Mouse (Mus musculus) lung, adult 2 months (tissue): Measurements from ENCODE around the gene Zfp609. TPM values are rescaled to one million over a fixed set of nuclear protein-coding genes. Genes with fewer than 3 reads are reported as not detected.
"Not testable (repeated sequence)": the region's sequence is repeated elsewhere in the genome, so short reads cannot be mapped to it uniquely, and the experiment has no call there.

ENCODE experiments used
- DNase-seq: peaks from one replicate; pipeline ENCODE4 v3.0.0; 2022
- H3K4me1 ChIP-seq: fragments of 200-500 bp; 2 replicates; pipeline ENCODE4 v1.6.1; 2011; ENCODE audit warnings: low read length; ENCODE audit not compliant: control insufficient read depth, insufficient read depth
- H3K4me3 ChIP-seq: fragments of 200-500 bp; replicated peaks from 2 replicates; pipeline ENCODE3; 2011; ENCODE audit warnings: low read depth, mild to moderate bottlenecking, control low read depth, low read length; ENCODE audit errors: extremely low read depth
- CTCF ChIP-seq: fragments of 200-500 bp; IDR thresholded peaks from 2 replicates; pipeline ENCODE4 v1.5.1; 2011; ENCODE audit warnings: mild to moderate bottlenecking, low read length, control low read depth; ENCODE audit not compliant: insufficient read depth
- POLR2A ChIP-seq: fragments of 200-500 bp; IDR thresholded peaks from 2 replicates; pipeline ENCODE4 v1.6.1; 2011; ENCODE audit warnings: low read depth, mild to moderate bottlenecking, control low read depth, low read length, borderline replicate concordance; ENCODE audit errors: extremely low read depth
- WGBS: fragments of 180-500 bp; shearing (Covaris S2); methylation state at CpG from one replicate; pipeline ENCODE4 v1.1.7; 2018; 5-methylcytosine and 5-hydroxymethylcytosine counted together
- polyA plus RNA-seq: library from polyadenylated mRNA; depleted of rRNA; stranded (reverse); fragments of >200 nt; gene quantifications from 2 replicates; pipeline ENCODE4 v1.2.3, GENCODE M21; 2012

Gene Zfp609
- polyA plus RNA-seq, 1 experiment = 11.7 TPM

DNA sequence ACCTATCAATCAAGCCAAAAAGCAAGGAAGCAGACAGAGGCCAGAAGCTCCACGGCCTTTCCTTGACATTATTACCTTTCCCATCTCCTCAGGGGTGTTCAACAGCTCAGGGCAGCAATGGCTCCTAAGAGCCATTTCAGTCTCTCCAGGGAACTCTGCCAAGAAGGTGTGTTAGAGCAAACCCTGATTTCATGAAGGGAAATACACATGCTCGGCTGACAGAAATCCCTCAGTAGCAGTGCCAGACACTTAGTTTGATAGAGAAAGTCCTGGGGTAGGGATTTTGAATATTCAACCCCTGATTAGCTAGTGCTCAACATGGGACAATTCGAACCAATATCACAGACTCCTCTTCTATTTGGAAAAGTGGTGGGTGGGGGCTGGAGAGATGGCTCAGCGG, 36.3 kb downstream of the Zfp609 start:
- TF ChIP-seq CTCF (no peak), POLR2A (no peak)
- Histone ChIP-seq H3K4me3 (no peak overlapping the region), H3K4me1 (peaks cover 21% of the 10 kb centered on the region)
- WGBS = 54% methylated on average over 4 of the region's 4 CpGs
- DNase-seq = no peak

GRCm38 (mm10) chr9:65789788-65790187, 37.6 kb downstream of the Zfp609 start:
- Histone ChIP-seq H3K4me3 (no peak overlapping the region), H3K4me1 (peaks cover 21% of the 10 kb centered on the region)
- DNase-seq = no peak
- 72% methylated on average over 3 of the region's 3 CpGs for WGBS
- TF ChIP-seq POLR2A = no peak
- no peak for TF ChIP-seq CTCF

DNA sequence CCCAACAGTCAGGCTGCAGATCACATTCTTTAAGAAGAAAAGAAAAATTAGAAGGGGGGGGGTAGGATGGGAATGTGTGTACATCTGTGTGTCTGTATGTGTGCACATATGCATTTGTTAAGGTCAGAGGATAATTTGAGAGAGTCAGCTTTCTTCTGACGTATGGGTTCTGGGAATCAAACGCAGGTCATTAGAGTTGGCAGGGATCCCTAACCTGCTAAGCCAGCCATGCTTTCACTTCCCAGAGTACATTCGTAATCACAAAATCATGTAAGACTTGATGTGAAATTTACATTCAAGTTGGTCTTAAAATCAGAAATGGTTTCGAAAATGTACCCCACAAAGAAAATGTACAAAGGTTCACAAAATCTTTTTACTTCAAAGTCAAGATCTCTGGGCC, 38.8 kb downstream of the Zfp609 start:
- WGBS = 48% methylated on average over 4 of the region's 4 CpGs

GRCm38 (mm10) chr9:65787829-65788344, 39.5 kb downstream of the Zfp609 start:
- Histone ChIP-seq H3K4me1 (peaks cover 21% of the 10 kb centered on the region), H3K4me3 (no peak overlapping the region)
- DNase-seq = no peak
- 59% methylated on average over 4 of the region's 4 CpGs for WGBS
- TF ChIP-seq POLR2A = no peak
- TF ChIP-seq CTCF = no peak

More for the DNA sequence above, 38.8 kb downstream of the Zfp609 start:
- Histone ChIP-seq H3K4me3 (no peak overlapping the region), H3K4me1 (peaks cover 21% of the 10 kb centered on the region)
- DNase-seq = no peak
- TF ChIP-seq POLR2A (no peak), CTCF (no peak)

DNA sequence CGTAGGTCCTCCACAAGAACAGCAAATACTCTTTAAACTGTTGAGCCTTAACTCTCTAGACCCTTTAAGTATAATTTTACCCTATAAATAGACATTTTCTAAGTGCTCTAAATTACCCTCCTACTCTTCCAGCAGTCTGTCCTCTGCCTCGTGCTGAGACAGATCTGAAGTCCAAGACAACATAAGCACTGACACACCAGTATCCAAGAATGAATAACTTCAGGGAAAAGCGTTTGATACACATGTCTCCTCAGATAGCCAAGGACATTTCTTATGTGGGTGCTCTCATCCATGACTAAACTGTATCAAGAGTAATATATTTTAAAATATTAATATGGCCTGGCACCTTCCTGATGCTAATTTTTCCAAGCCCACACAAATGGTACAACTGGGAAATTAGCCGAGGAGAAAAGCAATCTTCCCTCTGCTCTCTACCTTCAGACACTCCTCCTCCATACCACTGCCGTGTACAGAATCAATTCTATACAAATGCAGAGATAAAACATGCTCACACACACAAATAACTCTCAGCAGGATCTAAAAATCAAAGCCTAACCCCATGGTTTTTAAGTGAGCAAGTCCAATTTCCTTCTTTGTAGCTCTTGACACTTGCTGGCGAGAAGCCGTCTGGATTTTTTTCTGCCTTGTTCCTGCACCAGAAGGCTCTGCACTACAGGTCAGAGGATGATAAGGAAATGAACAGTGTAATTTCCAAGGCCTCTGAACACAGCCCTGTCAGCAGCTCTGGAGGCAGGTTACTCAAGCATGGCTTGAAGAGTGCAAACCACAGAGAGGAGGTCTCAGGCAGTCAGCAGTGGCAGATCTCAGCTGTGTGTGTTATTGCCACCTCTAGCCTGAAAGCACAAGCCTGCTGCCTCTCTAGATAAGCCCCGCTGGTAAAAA, 40.2 kb downstream of the Zfp609 start:
- Histone ChIP-seq H3K4me1 (peaks cover 19% of the 10 kb centered on the region), H3K4me3 (no peak overlapping the region)
- DNase-seq = no peak
- WGBS = 48% methylated on average over 8 of the region's 8 CpGs
- TF ChIP-seq CTCF (no peak), POLR2A (no peak)

DNA sequence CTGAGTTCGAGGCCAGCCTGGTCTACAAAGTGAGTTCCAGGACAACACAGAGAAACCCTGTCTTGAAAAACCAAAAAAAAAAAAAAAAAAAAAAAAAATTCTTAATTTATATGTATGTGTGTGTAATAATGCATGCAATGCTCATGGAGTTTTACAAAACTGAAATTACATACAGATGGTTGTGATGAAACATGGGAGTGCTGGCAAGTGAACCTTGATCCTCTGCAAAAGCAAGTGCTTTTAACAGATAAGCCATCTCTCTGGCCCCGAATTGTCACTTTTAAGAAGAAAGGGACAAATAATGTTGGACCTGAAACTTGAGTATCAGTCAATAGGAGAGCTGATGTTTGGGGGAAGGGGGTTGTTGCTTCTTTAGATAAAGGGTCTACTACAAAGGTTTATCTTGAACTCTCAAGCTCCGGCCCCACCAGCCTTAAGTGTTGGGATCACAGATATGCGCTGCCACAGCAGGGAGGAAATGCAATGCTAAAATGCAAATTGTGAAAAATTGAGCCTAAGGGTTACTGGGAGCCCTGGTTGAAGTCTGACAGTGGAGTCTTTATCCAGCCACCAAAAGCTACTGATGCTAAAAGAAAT, 41.5 kb downstream of the Zfp609 start:
- DNase-seq = no peak
- TF ChIP-seq POLR2A = no peak
- TF ChIP-seq CTCF = no peak
- 78% methylated on average over 4 of the region's 4 CpGs for WGBS
- Histone ChIP-seq H3K4me1 (peaks cover 10% of the 10 kb centered on the region), H3K4me3 (no peak overlapping the region)

DNA sequence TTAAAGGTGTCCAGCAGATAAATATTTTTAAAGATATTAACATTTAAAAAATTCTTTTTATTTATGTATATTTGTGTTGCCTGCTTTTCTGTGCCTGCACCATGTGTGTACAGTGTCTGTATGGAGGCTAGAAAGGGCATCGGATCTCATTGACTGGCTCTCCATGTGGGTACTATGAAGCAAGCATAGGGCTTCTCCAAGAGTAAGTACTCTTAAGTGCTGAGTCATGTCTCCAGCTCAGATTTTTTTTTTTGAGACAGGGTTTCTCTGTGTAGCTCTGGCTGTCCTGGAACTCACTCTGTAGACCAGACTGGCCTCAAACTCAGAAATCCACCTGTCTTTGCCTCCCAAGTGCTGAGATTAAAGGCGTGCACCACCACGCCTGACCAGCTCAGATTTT, 47.7 kb downstream of the Zfp609 start:
- not testable (repeated sequence) for H3K4me1 ChIP-seq, H3K4me3 ChIP-seq, DNase-seq
- 85% methylated on average over 3 of the region's 3 CpGs for WGBS

DNA sequence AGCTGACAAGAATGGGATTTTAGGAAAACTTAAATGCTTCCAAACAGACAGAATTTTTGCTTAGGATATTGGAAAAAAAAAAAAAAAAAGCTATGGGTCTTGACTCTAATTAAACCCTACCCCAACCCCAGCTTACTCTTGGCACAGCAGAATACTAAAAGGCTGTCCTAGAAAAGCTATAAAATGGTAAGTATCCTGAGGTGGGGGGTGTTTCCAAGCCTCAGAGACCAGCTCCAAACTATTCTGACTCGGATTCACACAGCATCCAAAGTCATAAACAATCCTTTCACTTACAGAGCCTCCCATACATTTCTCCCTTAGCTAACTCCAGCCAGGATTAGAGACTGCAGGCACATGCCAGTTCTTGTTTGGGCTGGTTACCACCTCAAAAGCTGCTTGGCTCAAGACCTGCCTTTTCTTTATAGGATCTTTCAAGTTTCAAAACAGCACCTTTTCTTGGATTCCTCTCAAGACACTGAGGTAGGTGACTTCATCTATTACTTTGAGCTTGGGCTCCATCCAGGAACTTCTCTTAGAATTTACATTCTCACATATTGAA, 50.4 kb downstream of the Zfp609 start:
- H3K4me3 ChIP-seq = no peak overlapping the region
- no peak for DNase-seq
- 52% methylated on average over 1 of the region's 1 CpGs for WGBS
- TF ChIP-seq CTCF (no peak), POLR2A (no peak)
- H3K4me1 ChIP-seq = peaks cover 3% of the 10 kb centered on the region; the same call in 1 of the 2 replicates

GRCm38 (mm10) chr9:65776137-65776872, 51.1 kb downstream of the Zfp609 start:
- WGBS = 31% methylated on average over 8 of the region's 8 CpGs
- H3K4me3 ChIP-seq = no peak overlapping the region
- DNase-seq = no peak
- peaks cover 3% of the 10 kb centered on the region; the same call in 1 of the 2 replicates for H3K4me1 ChIP-seq
- TF ChIP-seq POLR2A = no peak
- TF ChIP-seq CTCF = no peak
